Mouse (Mus musculus): ENCODE data around the gene Prps1l3.

DNA sequence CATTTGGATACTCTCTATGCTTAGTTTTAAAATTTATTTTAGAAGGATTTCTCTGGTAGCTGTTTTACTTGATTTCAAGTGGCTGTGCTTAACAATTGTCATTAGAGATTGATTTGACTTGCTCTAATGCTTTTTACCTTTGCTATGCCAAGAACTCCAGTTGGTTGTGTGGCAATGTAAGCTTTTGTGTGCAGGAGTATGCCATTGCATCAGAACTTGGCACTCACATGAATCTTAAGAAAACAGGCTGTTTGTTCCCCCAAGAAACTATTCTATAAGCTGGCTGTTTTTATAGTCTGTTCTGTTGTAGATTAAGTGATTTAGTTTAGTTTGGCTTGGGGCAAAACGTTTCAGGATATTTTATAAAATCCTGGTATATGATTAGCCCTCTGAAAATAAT lies 45.2 kb downstream of the Prps1l3 start:
- TF ChIP-seq CTCF (IDR thresholded peaks at IDR 0.05; ENCODE audit: low read depth) (no peak), EP300 (IDR thresholded peaks at IDR 0.05; ENCODE audit: low read depth) (no peak)
